Mouse (Mus musculus) urinary bladder, adult 2 months (tissue): ENCODE measurements at regions not wholly inside any gene's neighbourhood (a gene's known extent, or its start where the extent isn't known, plus 50 kb on each side); places are given as distances from the start of the nearest gene placed in this dataset.

ENCODE experiments used
- DNase-seq: peaks from one replicate; pipeline ENCODE4 v3.0.0; 2022; ENCODE audit warnings: low spot score

GRCm38 (mm10) chr10:100922976-100923375 lies 332.7 kb downstream of the 1700017N19Rik start:
- no peak for DNase-seq

- no peak for DNase-seq
These were observed 336.8 kb downstream of the 1700017N19Rik start for GRCm38 (mm10) chr10:100927086-100927485.

- no peak for DNase-seq
These were observed 341.5 kb downstream of the 1700017N19Rik start for GRCm38 (mm10) chr10:100931739-100932138.

- no peak for DNase-seq
These were observed 368.1 kb downstream of the 1700017N19Rik start for GRCm38 (mm10) chr10:100958371-100958770.

- no peak for DNase-seq
These were observed 413.2 kb downstream of the 1700017N19Rik start for GRCm38 (mm10) chr10:101003469-101003868.

GRCm38 (mm10) chr10:101004687-101005086 lies 414.4 kb downstream of the 1700017N19Rik start:
- no peak for DNase-seq

GRCm38 (mm10) chr10:101015416-101015815 lies 425.1 kb downstream of the 1700017N19Rik start:
- no peak for DNase-seq

- no peak for DNase-seq
These were observed 448.3 kb downstream of the 1700017N19Rik start for GRCm38 (mm10) chr10:101038630-101039029.

GRCm38 (mm10) chr10:101039034-101039433 lies 448.8 kb downstream of the 1700017N19Rik start:
- no peak for DNase-seq
